In genomic region chr9:25490278-25491145, GRCm38 (mm10) we compare ENCODE assay signal across 16 mouse cellular contexts. TPM values are rescaled to one million over a fixed set of nuclear protein-coding genes. Genes with fewer than 3 reads are reported as not detected.
DNase-seq lines count a peak whose midpoint lies in the region; ATAC-seq lines count a peak whose summit lies in the region.
"Had no signal": no experiment of that assay in that cellular context is flagged by ENCODE, and none has a peak within 500 bp of the region (broad histone marks: within the 10 kb centered on the region; RNA-seq: fewer than 3 reads in every experiment).

No protein-coding gene starts in this region.

- no peak overlapping the region for H3K4me3 ChIP-seq in limb, embryonic 12.5 days (replicated peaks)
- no peak overlapping the region for H3K4me3 ChIP-seq in limb, embryonic 10.5 days
- H3K4me3 ChIP-seq in midbrain, embryonic 12.5 days, result no peak overlapping the region
- H3K4me3 ChIP-seq: embryonic facial prominence, embryonic 12.5 days; intestine, embryonic 15.5 days; neural tube, embryonic 13.5 days had no signal

- no peak overlapping the region for H3K27ac ChIP-seq in limb, embryonic 12.5 days
- no peak overlapping the region for H3K27ac ChIP-seq in limb, embryonic 10.5 days
- no peak overlapping the region for H3K27ac ChIP-seq in midbrain, embryonic 12.5 days (replicated peaks)
- H3K27ac ChIP-seq: embryonic facial prominence, embryonic 12.5 days; intestine, embryonic 15.5 days; neural tube, embryonic 13.5 days had no signal

- H3K36me3 ChIP-seq in limb, embryonic 12.5 days, result peaks cover 9% of the 10 kb centered on the region; the same call in 1 of the 2 replicates
- H3K36me3 ChIP-seq in limb, embryonic 10.5 days, result peaks cover 29% of the 10 kb centered on the region
- no peaks in the 10 kb centered on the region for H3K36me3 ChIP-seq in midbrain, embryonic 12.5 days
- H3K36me3 ChIP-seq: intestine, embryonic 15.5 days; neural tube, embryonic 13.5 days had no signal

- 0 out of 2 replicates have a peak, but pooled peaks have one; percentile 20 for ATAC-seq in limb, embryonic 12.5 days (ENCODE audit: insufficient number of reproducible peaks, insufficient read depth, low FRiP score, low TSS enrichment, low read depth)
- peak; percentile 70 for ATAC-seq in midbrain, embryonic 12.5 days (ENCODE audit: low FRiP score, low read depth)
- ATAC-seq: activated CD4-positive, CD25-positive, alpha-beta regulatory T cell, adult 4 months; intestine, embryonic 15.5 days had no signal

- H3K27me3 ChIP-seq in limb, embryonic 12.5 days, result no peaks in the 10 kb centered on the region
- no peaks in the 10 kb centered on the region for H3K27me3 ChIP-seq in limb, embryonic 10.5 days (ENCODE audit: low read depth, poor library complexity, severe bottlenecking)
- H3K27me3 ChIP-seq in midbrain, embryonic 12.5 days, result no peaks in the 10 kb centered on the region
- H3K27me3 ChIP-seq: embryonic facial prominence, embryonic 12.5 days; intestine, embryonic 15.5 days; neural tube, embryonic 13.5 days had no signal

- no peak overlapping the region for H3K4me2 ChIP-seq in limb, embryonic 12.5 days
- H3K4me2 ChIP-seq in midbrain, embryonic 12.5 days (replicated peaks), result no peak overlapping the region
- H3K4me2 ChIP-seq: embryonic facial prominence, embryonic 12.5 days; intestine, embryonic 15.5 days; neural tube, embryonic 13.5 days had no signal

- no peaks in the 10 kb centered on the region for H3K9me3 ChIP-seq in limb, embryonic 12.5 days
- H3K9me3 ChIP-seq in limb, embryonic 10.5 days (replicated peaks), result no peaks in the 10 kb centered on the region
- H3K9me3 ChIP-seq in midbrain, embryonic 12.5 days, result no peaks in the 10 kb centered on the region
- H3K9me3 ChIP-seq: embryonic facial prominence, embryonic 12.5 days; intestine, embryonic 15.5 days; neural tube, embryonic 13.5 days had no signal

- H3K4me1 ChIP-seq in limb, embryonic 12.5 days (replicated peaks), result peaks cover 23% of the 10 kb centered on the region
- peaks cover 11% of the 10 kb centered on the region for H3K4me1 ChIP-seq in limb, embryonic 10.5 days
- H3K4me1 ChIP-seq in midbrain, embryonic 12.5 days, result no peaks in the 10 kb centered on the region

- 43% methylated on average over 13 of the region's 13 CpGs for WGBS in limb, embryonic 12.5 days
- WGBS in limb, embryonic 10.5 days, result 58% methylated on average over 13 of the region's 13 CpGs
- WGBS in midbrain, embryonic 12.5 days, result 50% methylated on average over 13 of the region's 13 CpGs

- no peak overlapping the region for H3K9ac ChIP-seq in limb, embryonic 12.5 days (replicated peaks)
- H3K9ac ChIP-seq in midbrain, embryonic 12.5 days (replicated peaks), result no peak overlapping the region
- H3K9ac ChIP-seq: embryonic facial prominence, embryonic 12.5 days; intestine, embryonic 15.5 days; neural tube, embryonic 13.5 days had no signal

- DNase-seq in heart, adult 11 months, result peak; percentile 93
- no peak for DNase-seq in heart, adult 8-10 months (ENCODE audit: low spot score)
- no peak for DNase-seq in limb, embryonic 10.5 days (ENCODE audit: low spot score)
- no peak for DNase-seq in kidney, adult 9 months
- DNase-seq in right cerebral cortex, postnatal 4 days, result no peak
- DNase-seq: cerebellum, postnatal 10 days; kidney, postnatal 36 days; layer of hippocampus, postnatal 36 days; lung, adult 18-20 months; thymus, postnatal 14 days had no signal

RNA-seq across cellular contexts. Expression of gene Eepd1, which starts 9.2 kb away (rescaled TPM):
- total RNA-seq in heart, adult 8-10 months (2022), result 10 to 100 TPM; 16.6 to 24.4 (median 20.6) TPM
- 24.1 and 24.3 TPM in 2 replicates for polyA plus RNA-seq in limb, embryonic 12.5 days (2016; fragmentation: Nextera tagmentation; extraction: Ambion mirVana)
- 19.2 and 22.9 TPM in 2 replicates for polyA plus RNA-seq in limb, embryonic 10.5 days (2016; fragmentation: Nextera tagmentation; extraction: Ambion mirVana)
- 5.8 and 7.1 TPM in 2 replicates for polyA plus RNA-seq in midbrain, embryonic 12.5 days (2016; fragmentation: Nextera tagmentation; extraction: Ambion mirVana)
